10 mouse cellular contexts compared by ENCODE assay signal in genomic region chr7:44955628-44956027, GRCm38 (mm10). TPM values are rescaled to one million over a fixed set of nuclear protein-coding genes. Genes with fewer than 3 reads are reported as not detected.
DNase-seq lines count a peak whose midpoint lies in the region; ATAC-seq and TF ChIP-seq lines count a peak whose summit lies in the region.
"Had no signal": no experiment of that assay in that cellular context is flagged by ENCODE, and none has a peak within 500 bp of the region (broad histone marks: within the 10 kb centered on the region; RNA-seq: fewer than 3 reads in every experiment).

No protein-coding gene starts in this region.

- H3K9me3 ChIP-seq in hindbrain, embryonic 11.5 days (ENCODE audit: control insufficient read depth, low read length), result no peaks in the 10 kb centered on the region
- no peaks in the 10 kb centered on the region for H3K9me3 ChIP-seq in hindbrain, embryonic 12.5 days (replicated peaks)
- no peaks in the 10 kb centered on the region for H3K9me3 ChIP-seq in midbrain, postnatal 0 days (ENCODE audit: low read length)
- no peaks in the 10 kb centered on the region for H3K9me3 ChIP-seq in midbrain, embryonic 15.5 days

- H3K9ac ChIP-seq in hindbrain, embryonic 11.5 days (ENCODE audit: low read depth, low read length), result no peak overlapping the region
- H3K9ac ChIP-seq in hindbrain, embryonic 12.5 days, result no peak overlapping the region
- H3K9ac ChIP-seq in midbrain, postnatal 0 days (replicated peaks; ENCODE audit: low read length, poor library complexity, severe bottlenecking), result no peak overlapping the region
- H3K9ac ChIP-seq in midbrain, embryonic 15.5 days, result no peak overlapping the region

- TF ChIP-seq CTCF in midbrain, postnatal 0 days (IDR thresholded peaks at IDR 0.05), result peak; percentile 70

- H3K4me2 ChIP-seq in hindbrain, embryonic 11.5 days (replicated peaks; ENCODE audit: low read depth, low read length), result no peak overlapping the region
- no peak overlapping the region for H3K4me2 ChIP-seq in hindbrain, embryonic 12.5 days (replicated peaks)
- H3K4me2 ChIP-seq in midbrain, postnatal 0 days (ENCODE audit: low read depth, low read length, poor library complexity, severe bottlenecking), result no peak overlapping the region
- no peak overlapping the region for H3K4me2 ChIP-seq in midbrain, embryonic 15.5 days

- H3K4me3 ChIP-seq in hindbrain, embryonic 11.5 days (ENCODE audit: low read depth, low read length), result no peak overlapping the region
- no peak overlapping the region for H3K4me3 ChIP-seq in hindbrain, embryonic 12.5 days
- H3K4me3 ChIP-seq in midbrain, postnatal 0 days (ENCODE audit: low read depth, low read length), result no peak overlapping the region
- no peak overlapping the region for H3K4me3 ChIP-seq in midbrain, embryonic 15.5 days

- no peak for ATAC-seq in hindbrain, embryonic 11.5 days (ENCODE audit: low FRiP score)
- ATAC-seq in hindbrain, embryonic 12.5 days (ENCODE audit: low FRiP score), result no peak
- no peak for ATAC-seq in midbrain, postnatal 0 days (ENCODE audit: low FRiP score)
- ATAC-seq in midbrain, embryonic 15.5 days (replicated peaks), result no peak

- intact Hi-C loops in heart, postnatal 25 days (cut with DNase I), result loop anchor here (5.0 kb wide), 1 partner anchor 233 kb away; no protein-coding TSS in a partner anchor

- H3K36me3 ChIP-seq in hindbrain, embryonic 11.5 days (ENCODE audit: control insufficient read depth, insufficient read depth, low read length), result no peaks in the 10 kb centered on the region
- peaks cover 16% of the 10 kb centered on the region for H3K36me3 ChIP-seq in hindbrain, embryonic 12.5 days
- H3K36me3 ChIP-seq in midbrain, postnatal 0 days (ENCODE audit: insufficient read depth, low read length), result peaks cover 9% of the 10 kb centered on the region; the same call in 1 of the 2 replicates
- peaks cover 4% of the 10 kb centered on the region; the same call in 1 of the 2 replicates for H3K36me3 ChIP-seq in midbrain, embryonic 15.5 days (replicated peaks)

- no peak overlapping the region for H3K27ac ChIP-seq in hindbrain, embryonic 11.5 days (ENCODE audit: low read depth, low read length)
- no peak overlapping the region for H3K27ac ChIP-seq in hindbrain, embryonic 12.5 days
- H3K27ac ChIP-seq in midbrain, postnatal 0 days (ENCODE audit: low read depth, low read length), result no peak overlapping the region
- H3K27ac ChIP-seq in midbrain, embryonic 15.5 days, result no peak overlapping the region

- peak; percentile 41 for DNase-seq in hindbrain, embryonic 11.5 days (ENCODE audit: low spot score)
- DNase-seq in midbrain, postnatal 0 days (ENCODE audit: low spot score), result no peak
- peak; percentile 66 for DNase-seq in NIH3T3 (ENCODE audit: low read depth)
- peak; percentile 43 for DNase-seq in retina, postnatal 1 day
- no peak for DNase-seq in layer of hippocampus, postnatal 14 days (ENCODE audit: low spot score in 2 of 2)
- DNase-seq in heart, postnatal 25 days (ENCODE audit: low spot score), result no peak
- DNase-seq: cerebellum, postnatal 36 days had no signal

- H3K27me3 ChIP-seq in hindbrain, embryonic 11.5 days (ENCODE audit: control insufficient read depth, insufficient read depth, low read length), result peaks cover 13% of the 10 kb centered on the region
- H3K27me3 ChIP-seq in hindbrain, embryonic 12.5 days, result peaks cover 20% of the 10 kb centered on the region
- H3K27me3 ChIP-seq in midbrain, postnatal 0 days (ENCODE audit: insufficient read depth, low read length), result peaks cover 8% of the 10 kb centered on the region; the same call in 1 of the 2 replicates
- H3K27me3 ChIP-seq in midbrain, embryonic 15.5 days (replicated peaks), result peaks cover 17% of the 10 kb centered on the region

- H3K4me1 ChIP-seq in hindbrain, embryonic 11.5 days (replicated peaks; ENCODE audit: control insufficient read depth, insufficient read depth, low read length), result no peaks in the 10 kb centered on the region
- H3K4me1 ChIP-seq in hindbrain, embryonic 12.5 days, result peaks cover 14% of the 10 kb centered on the region; the same call in 1 of the 2 replicates
- no peaks in the 10 kb centered on the region for H3K4me1 ChIP-seq in midbrain, postnatal 0 days (ENCODE audit: insufficient read depth, low read length)
- H3K4me1 ChIP-seq in midbrain, embryonic 15.5 days, result peaks cover 16% of the 10 kb centered on the region

- WGBS in hindbrain, embryonic 11.5 days, result 52% methylated on average over 5 of the region's 5 CpGs
- 55% methylated on average over 5 of the region's 5 CpGs for WGBS in hindbrain, embryonic 12.5 days
- 50% methylated on average over 5 of the region's 5 CpGs for WGBS in midbrain, postnatal 0 days
- 56% methylated on average over 5 of the region's 5 CpGs for WGBS in midbrain, embryonic 15.5 days

RNA-seq across cellular contexts. Expression of gene Tsks, which starts 12.6 kb away (rescaled TPM):
- polyA plus RNA-seq in hindbrain, embryonic 11.5 days (2014; fragmentation: Nextera tagmentation; extraction: Ambion mirVana), result 0.09 and 0.14 TPM in 2 replicates
- polyA plus RNA-seq in hindbrain, embryonic 12.5 days (2016; fragmentation: Nextera tagmentation; extraction: Ambion mirVana), result not detected in 2 replicates
- total RNA-seq in midbrain, postnatal 0 days (2014; rRNA removed), result not detected in 2 replicates
- 0.12 and 0.17 TPM in 2 replicates for polyA plus RNA-seq in midbrain, postnatal 0 days (2015; fragmentation: Nextera tagmentation; extraction: Ambion mirVana)
- polyA plus RNA-seq in midbrain, embryonic 15.5 days (2015; fragmentation: Nextera tagmentation; extraction: Ambion mirVana), result 0.11 and 0.21 TPM in 2 replicates
- under 1 TPM in 1 of 2 experiments, not detected in 1; 0.69 TPM for total RNA-seq in layer of hippocampus, postnatal 14 days (2021)
- total RNA-seq in heart, postnatal 25 days (2021), result not detected
- total RNA-seq: heart, postnatal 10 days had no signal

RNA-seq across cellular contexts. Expression of gene Cpt1c, which starts 19.0 kb away (rescaled TPM):
- polyA plus RNA-seq in hindbrain, embryonic 11.5 days (2014; fragmentation: Nextera tagmentation; extraction: Ambion mirVana), result 23.4 and 23.5 TPM in 2 replicates
- 42.8 and 44.2 TPM in 2 replicates for polyA plus RNA-seq in hindbrain, embryonic 12.5 days (2016; fragmentation: Nextera tagmentation; extraction: Ambion mirVana)
- 88.1 and 90.1 TPM in 2 replicates for total RNA-seq in midbrain, postnatal 0 days (2014; rRNA removed)
- polyA plus RNA-seq in midbrain, postnatal 0 days (2015; fragmentation: Nextera tagmentation; extraction: Ambion mirVana), result 54.0 and 56.9 TPM in 2 replicates
- 56.5 and 58.2 TPM in 2 replicates for polyA plus RNA-seq in midbrain, embryonic 15.5 days (2015; fragmentation: Nextera tagmentation; extraction: Ambion mirVana)
- total RNA-seq in layer of hippocampus, postnatal 14 days (2021), result 100 to 1,000 TPM; 115 to 116 TPM
- total RNA-seq in heart, postnatal 25 days (2021), result 1 to 10 TPM; 2.7 to 3.1 TPM

RNA-seq across cellular contexts. Expression of gene Ap2a1, which starts 26.3 kb away (rescaled TPM):
- 82.7 and 85.0 TPM in 2 replicates for polyA plus RNA-seq in hindbrain, embryonic 11.5 days (2014; fragmentation: Nextera tagmentation; extraction: Ambion mirVana)
- 103 and 107 TPM in 2 replicates for polyA plus RNA-seq in hindbrain, embryonic 12.5 days (2016; fragmentation: Nextera tagmentation; extraction: Ambion mirVana)
- 208 and 238 TPM in 2 replicates for total RNA-seq in midbrain, postnatal 0 days (2014; rRNA removed)
- polyA plus RNA-seq in midbrain, postnatal 0 days (2015; fragmentation: Nextera tagmentation; extraction: Ambion mirVana), result 128 and 129 TPM in 2 replicates
- 122 and 140 TPM in 2 replicates for polyA plus RNA-seq in midbrain, embryonic 15.5 days (2015; fragmentation: Nextera tagmentation; extraction: Ambion mirVana)
- 100 to 1,000 TPM; 310 to 327 TPM for total RNA-seq in layer of hippocampus, postnatal 14 days (2021)
- 10 to 100 TPM; 72.5 to 73.1 TPM for total RNA-seq in heart, postnatal 25 days (2021)

RNA-seq across cellular contexts. Expression of gene Prmt1, which starts 30.7 kb away (rescaled TPM):
- polyA plus RNA-seq in hindbrain, embryonic 11.5 days (2014; fragmentation: Nextera tagmentation; extraction: Ambion mirVana), result 249 and 259 TPM in 2 replicates
- 551 and 566 TPM in 2 replicates for polyA plus RNA-seq in hindbrain, embryonic 12.5 days (2016; fragmentation: Nextera tagmentation; extraction: Ambion mirVana)
- total RNA-seq in midbrain, postnatal 0 days (2014; rRNA removed), result 218 and 285 TPM in 2 replicates
- polyA plus RNA-seq in midbrain, postnatal 0 days (2015; fragmentation: Nextera tagmentation; extraction: Ambion mirVana), result 580 and 583 TPM in 2 replicates
- 697 and 717 TPM in 2 replicates for polyA plus RNA-seq in midbrain, embryonic 15.5 days (2015; fragmentation: Nextera tagmentation; extraction: Ambion mirVana)
- 100 to 1,000 TPM; 163 to 195 TPM for total RNA-seq in layer of hippocampus, postnatal 14 days (2021)
- 100 to 1,000 TPM; 105 to 111 TPM for total RNA-seq in heart, postnatal 25 days (2021)

RNA-seq across cellular contexts. Expression of gene Irf3, which starts 41.8 kb away (rescaled TPM):
- 59.6 and 63.9 TPM in 2 replicates for polyA plus RNA-seq in hindbrain, embryonic 11.5 days (2014; fragmentation: Nextera tagmentation; extraction: Ambion mirVana)
- polyA plus RNA-seq in hindbrain, embryonic 12.5 days (2016; fragmentation: Nextera tagmentation; extraction: Ambion mirVana), result 62.7 and 74.3 TPM in 2 replicates
- total RNA-seq in midbrain, postnatal 0 days (2014; rRNA removed), result 37.2 and 40.6 TPM in 2 replicates
- polyA plus RNA-seq in midbrain, postnatal 0 days (2015; fragmentation: Nextera tagmentation; extraction: Ambion mirVana), result 25.6 and 25.9 TPM in 2 replicates
- 61.9 and 66.8 TPM in 2 replicates for polyA plus RNA-seq in midbrain, embryonic 15.5 days (2015; fragmentation: Nextera tagmentation; extraction: Ambion mirVana)
- total RNA-seq in layer of hippocampus, postnatal 14 days (2021), result 10 to 100 TPM; 33.8 to 46.5 TPM
- total RNA-seq in heart, postnatal 25 days (2021), result 10 to 100 TPM; 28.3 to 30.9 TPM

Comparison
In these comparisons a context has a peak if more than half of its experiments do, and no peak if none do; other contexts are left out.
1. DNase-seq: peak in hindbrain, embryonic 11.5 days (single experiment), NIH3T3 (single experiment) and retina, postnatal 1 day (single experiment); none in midbrain, postnatal 0 days (single experiment), layer of hippocampus, postnatal 14 days (0 of 2) and heart, postnatal 25 days (single experiment).